Mouse (Mus musculus) hindbrain, postnatal 0 days (tissue): ENCODE data around the gene Ppp1ca. TPM values are rescaled to one million over a fixed set of nuclear protein-coding genes. Genes with fewer than 3 reads are reported as not detected.

Experiments
- ATAC-seq: fragments of 200-750 bp; cut with Nextera tagmentation; 2 replicates; pipeline ENCODE4 v1.8.0; 2017; ENCODE audit warnings: mild to moderate bottlenecking, moderate TSS enrichment, moderate library complexity
- DNase-seq: peaks from one replicate; pipeline ENCODE4 v3.0.0-alpha.2; 2015; ENCODE audit warnings: low spot score
- H3K27ac ChIP-seq: fragments of 300-500 bp; sonication (generic); 2 replicates; pipeline ENCODE4 v1.5.1; 2014; ENCODE audit warnings: mild to moderate bottlenecking
- H3K27me3 ChIP-seq: fragments of 300-500 bp; sonication (generic); 2 replicates; pipeline ENCODE4 v1.6.1; 2014; ENCODE audit warnings: low read length, mixed read lengths; ENCODE audit not compliant: insufficient read depth
- H3K36me3 ChIP-seq: fragments of 300-500 bp; sonication (generic); 2 replicates; pipeline ENCODE4 v1.6.1; 2014; ENCODE audit warnings: low read length, mixed read lengths; ENCODE audit not compliant: insufficient read depth
- H3K4me1 ChIP-seq: fragments of 300-500 bp; sonication (generic); 2 replicates; pipeline ENCODE4 v1.6.1; 2014; ENCODE audit warnings: antibody characterized with exemption, low read length, mixed read lengths; ENCODE audit not compliant: insufficient read depth
- H3K4me2 ChIP-seq: fragments of 300-500 bp; sonication (generic); 2 replicates; pipeline ENCODE4 v1.6.1; 2014; ENCODE audit warnings: low read depth, mild to moderate bottlenecking, low read length, moderate library complexity, mixed read lengths
- H3K4me3 ChIP-seq: fragments of 300-500 bp; sonication (generic); 2 replicates; pipeline ENCODE4 v1.5.1; 2014; ENCODE audit warnings: low read length
- H3K9ac ChIP-seq: fragments of 300-500 bp; sonication (generic); replicated peaks from 2 replicates; pipeline ENCODE4 v1.6.1; 2014; ENCODE audit warnings: mild to moderate bottlenecking, low read length, moderate library complexity, mixed read lengths
- H3K9me3 ChIP-seq: fragments of 300-500 bp; sonication (generic); 2 replicates; pipeline ENCODE4 v1.6.1; 2016; ENCODE audit warnings: low read length, mixed read lengths
- CTCF ChIP-seq: IDR thresholded peaks from 2 replicates; pipeline ENCODE4 v1.5.1; 2016; ENCODE audit warnings: antibody characterized with exemption, control low read depth, low read depth
- WGBS: fragments of 180-500 bp; shearing (Covaris S2); extraction: QIAGEN DNeasy Blood & Tissue Kit; methylation state at CpG from one replicate; pipeline ENCODE4 v1.1.7; 2014; 5-methylcytosine and 5-hydroxymethylcytosine counted together
- polyA plus RNA-seq: library from polyadenylated mRNA; unstranded; fragments of >200 nt; fragmentation: Nextera tagmentation; extraction: Ambion mirVana; gene quantifications from 2 replicates; pipeline ENCODE4 v1.2.1, GENCODE M21; 2015
- total RNA-seq: library from RNA; depleted of rRNA; stranded (reverse); fragments of >200 nt; gene quantifications from 2 replicates; pipeline ENCODE4 v1.2.3, GENCODE M21; 2014

The Ppp1ca gene
- total and polyA plus RNA-seq, 2 experiments from 2014 or later, result 564 to 597 TPM

- peak within 1 kb of the TSS; percentile 42; the same call in 1 of the 2 replicates for H3K27ac ChIP-seq
- WGBS, result under 1% methylated on average over 34 of the region's 34 CpGs
- DNase-seq, result peak; percentile 97
- no peaks in the 10 kb centered on the region for H3K27me3 ChIP-seq
- H3K36me3 ChIP-seq, result 0 out of 2 replicates have a peak, but pooled peaks cover 3% of the 10 kb centered on the region
- TF ChIP-seq CTCF, result 0 out of 2 replicates have a peak, but pooled peaks have one; percentile 1
- H3K4me3 ChIP-seq, result peak within 1 kb of the TSS; percentile 53
- peak within 1 kb of the TSS; percentile 91 for H3K4me2 ChIP-seq
- H3K4me1 ChIP-seq, result peaks cover 14% of the 10 kb centered on the region
- H3K9ac ChIP-seq, result peak within 1 kb of the TSS; percentile 69
- no peaks in the 10 kb centered on the region for H3K9me3 ChIP-seq
- ATAC-seq, result peak; percentile 89
Measured at GRCm38 (mm10) chr19:4201291-4201909, 9.5 kb downstream of the Ppp1ca start, which contains the start of gene Rad9a. Gene Rad9a, minus strand, starts transcription at chr19:4201662.

- Histone ChIP-seq H3K9ac (peak overlapping the region; percentile 69), H3K27ac (no peak overlapping the region), H3K36me3 (0 out of 2 replicates have a peak, but pooled peaks cover 3% of the 10 kb centered on the region), H3K9me3 (no peaks in the 10 kb centered on the region), H3K4me3 (peak overlapping the region; percentile 53), H3K4me1 (peaks cover 14% of the 10 kb centered on the region), H3K4me2 (peak overlapping the region; percentile 91), H3K27me3 (no peaks in the 10 kb centered on the region)
- TF ChIP-seq CTCF, result no peak
- no peak for DNase-seq
- 27% methylated on average over 7 of the region's 7 CpGs for WGBS
- peak; percentile 4; the same call in 1 of the 2 replicates for ATAC-seq
Measured at GRCm38 (mm10) chr19:4202149-4202548, 10.3 kb downstream of the Ppp1ca start.

- no peak overlapping the region for H3K27ac ChIP-seq
- no peak for ATAC-seq
- H3K9me3 ChIP-seq, result no peaks in the 10 kb centered on the region
- DNase-seq, result no peak
- TF ChIP-seq CTCF, result no peak
- peaks cover 14% of the 10 kb centered on the region for H3K4me1 ChIP-seq
- no peak overlapping the region for H3K4me3 ChIP-seq
- H3K36me3 ChIP-seq, result 0 out of 2 replicates have a peak, but pooled peaks cover 3% of the 10 kb centered on the region
- H3K4me2 ChIP-seq, result no peak overlapping the region
- WGBS, result 60% methylated on average over 3 of the region's 3 CpGs
- no peak overlapping the region; the same call in 1 of the 2 replicates for H3K9ac ChIP-seq
- no peaks in the 10 kb centered on the region for H3K27me3 ChIP-seq
Measured at GRCm38 (mm10) chr19:4203148-4203547, 11.3 kb downstream of the Ppp1ca start.

GRCm38 (mm10) chr19:4203604-4204326 lies 11.9 kb downstream of the Ppp1ca start:
- no peak overlapping the region for H3K4me2 ChIP-seq
- no peaks in the 10 kb centered on the region for H3K9me3 ChIP-seq
- DNase-seq, result no peak
- peaks cover 14% of the 10 kb centered on the region for H3K4me1 ChIP-seq
- H3K9ac ChIP-seq, result no peak overlapping the region
- H3K27me3 ChIP-seq, result no peaks in the 10 kb centered on the region
- H3K36me3 ChIP-seq, result 0 out of 2 replicates have a peak, but pooled peaks cover 3% of the 10 kb centered on the region
- no peak for TF ChIP-seq CTCF
- no peak overlapping the region for H3K27ac ChIP-seq
- no peak for ATAC-seq
- H3K4me3 ChIP-seq, result no peak overlapping the region
- WGBS, result 66% methylated on average over 13 of the region's 13 CpGs

GRCm38 (mm10) chr19:4204889-4205288 lies 13.0 kb downstream of the Ppp1ca start:
- no peaks in the 10 kb centered on the region for H3K27me3 ChIP-seq
- ATAC-seq (no peak), DNase-seq (no peak)
- H3K4me1 ChIP-seq, result peaks cover 14% of the 10 kb centered on the region
- H3K4me2 ChIP-seq, result no peak overlapping the region
- H3K27ac ChIP-seq, result no peak overlapping the region
- no peak overlapping the region for H3K9ac ChIP-seq
- H3K4me3 ChIP-seq, result no peak overlapping the region
- 49% methylated on average over 4 of the region's 4 CpGs for WGBS
- no peaks in the 10 kb centered on the region for H3K36me3 ChIP-seq
- TF ChIP-seq CTCF, result no peak
- no peaks in the 10 kb centered on the region for H3K9me3 ChIP-seq

GRCm38 (mm10) chr19:4206971-4207370 lies 15.1 kb downstream of the Ppp1ca start:
- Histone ChIP-seq H3K9ac (no peak overlapping the region), H3K4me1 (peaks cover 5% of the 10 kb centered on the region; the same call in 1 of the 2 replicates), H3K9me3 (no peaks in the 10 kb centered on the region), H3K27me3 (0 out of 2 replicates have a peak, but pooled peaks cover 3% of the 10 kb centered on the region), H3K36me3 (no peaks in the 10 kb centered on the region), H3K4me3 (no peak overlapping the region), H3K4me2 (no peak overlapping the region), H3K27ac (no peak overlapping the region)
- TF ChIP-seq CTCF, result peak; percentile 96
- 4% methylated on average over 2 of the region's 2 CpGs for WGBS
- DNase-seq, result peak; percentile 77
- peak; percentile 62; the same call in 1 of the 2 replicates for ATAC-seq
